Mouse (Mus musculus) ovary, postnatal 36 days (tissue): Measurements from ENCODE around the gene Rps6ka2.
"Not testable (repeated sequence)": the region's sequence is repeated elsewhere in the genome, so short reads cannot be mapped to it uniquely, and the experiment has no call there.

Experiments used
- DNase-seq: peaks from one replicate; pipeline ENCODE4 v3.0.0; 2022; ENCODE audit warnings: low spot score, mixed read lengths

Rps6ka2 gene

GRCm38 (mm10) chr17:7170304-7171295 lies 685 bp downstream of the Rps6ka2 start:
- peak; percentile 16 for DNase-seq

- DNase-seq = peak; percentile 38
Measured at GRCm38 (mm10) chr17:7173331-7174028, 3.6 kb downstream of the Rps6ka2 start.

- no peak for DNase-seq
Measured at GRCm38 (mm10) chr17:7175293-7175692, 5.4 kb downstream of the Rps6ka2 start.

GRCm38 (mm10) chr17:7176394-7176793 lies 6.5 kb downstream of the Rps6ka2 start:
- peak; percentile 40 for DNase-seq

GRCm38 (mm10) chr17:7178196-7178595 lies 8.3 kb downstream of the Rps6ka2 start:
- DNase-seq = no peak

- DNase-seq = no peak
Measured at GRCm38 (mm10) chr17:7182187-7182586, 12.3 kb downstream of the Rps6ka2 start.

- not testable (repeated sequence) for DNase-seq
Measured at GRCm38 (mm10) chr17:7187037-7187436, 17.1 kb downstream of the Rps6ka2 start.

- no peak for DNase-seq
Measured at GRCm38 (mm10) chr17:7189425-7189824, 19.5 kb downstream of the Rps6ka2 start.

- DNase-seq = no peak
Measured at GRCm38 (mm10) chr17:7189975-7190374, 20.1 kb downstream of the Rps6ka2 start.

- no peak for DNase-seq
Measured at GRCm38 (mm10) chr17:7194140-7194840, 24.4 kb downstream of the Rps6ka2 start.

GRCm38 (mm10) chr17:7197121-7197925 lies 27.4 kb downstream of the Rps6ka2 start:
- DNase-seq = no peak

GRCm38 (mm10) chr17:7204771-7205406 lies 35.0 kb downstream of the Rps6ka2 start:
- no peak for DNase-seq

GRCm38 (mm10) chr17:7206434-7207145 lies 36.7 kb downstream of the Rps6ka2 start:
- no peak for DNase-seq

- no peak for DNase-seq
Measured at GRCm38 (mm10) chr17:7210648-7211047, 40.7 kb downstream of the Rps6ka2 start.

GRCm38 (mm10) chr17:7211893-7212292 lies 42.0 kb downstream of the Rps6ka2 start:
- DNase-seq = peak; percentile 28

GRCm38 (mm10) chr17:7213214-7213613 lies 43.3 kb downstream of the Rps6ka2 start:
- DNase-seq = no peak

GRCm38 (mm10) chr17:7214061-7214460 lies 44.1 kb downstream of the Rps6ka2 start:
- no peak for DNase-seq

- no peak for DNase-seq
Measured at GRCm38 (mm10) chr17:7217791-7218329, 47.9 kb downstream of the Rps6ka2 start.

GRCm38 (mm10) chr17:7218396-7218795 lies 48.5 kb downstream of the Rps6ka2 start:
- DNase-seq = no peak
